Mouse (Mus musculus) limb, embryonic 10.5 days (tissue): ENCODE measurements around the gene Limch1. TPM values are rescaled to one million over a fixed set of nuclear protein-coding genes. Genes with fewer than 3 reads are reported as not detected.

Experiments used
- DNase-seq: peaks from one replicate; pipeline ENCODE4 v3.0.0-alpha.2; 2017; ENCODE audit warnings: low spot score
- H3K27ac ChIP-seq: fragments of 300-500 bp; sonication (generic); 2 replicates; pipeline ENCODE4 v1.5.1; 2016; ENCODE audit warnings: mild to moderate bottlenecking
- H3K27me3 ChIP-seq: fragments of 300-500 bp; sonication (generic); 2 replicates; pipeline ENCODE4 v1.6.1; 2016; ENCODE audit warnings: low read depth, mild to moderate bottlenecking; ENCODE audit not compliant: poor library complexity, severe bottlenecking
- H3K36me3 ChIP-seq: fragments of 300-500 bp; sonication (generic); 2 replicates; pipeline ENCODE4 v1.6.1; 2016; ENCODE audit warnings: mild to moderate bottlenecking, moderate library complexity
- H3K4me1 ChIP-seq: fragments of 300-500 bp; sonication (generic); 2 replicates; pipeline ENCODE4 v1.6.1; 2016
- H3K4me3 ChIP-seq: fragments of 300-500 bp; sonication (generic); 2 replicates; pipeline ENCODE4 v1.5.1; 2016; ENCODE audit warnings: mild to moderate bottlenecking, moderate library complexity
- H3K9me3 ChIP-seq: fragments of 300-500 bp; sonication (generic); replicated peaks from 2 replicates; pipeline ENCODE4 v1.6.1; 2016; ENCODE audit warnings: mild to moderate bottlenecking
- WGBS: fragments of 180-500 bp; shearing (Covaris S2); methylation state at CpG from one replicate; pipeline ENCODE4 v1.1.7; 2016; 5-methylcytosine and 5-hydroxymethylcytosine counted together
- polyA plus RNA-seq: library from polyadenylated mRNA; unstranded; fragments of >200 nt; fragmentation: Nextera tagmentation; extraction: Ambion mirVana; gene quantifications from 2 replicates; pipeline ENCODE4 v1.2.1, GENCODE M21; 2016

Limch1 gene
- polyA plus RNA-seq, 1 experiment from 2014 or later: 28.9 TPM

DNA sequence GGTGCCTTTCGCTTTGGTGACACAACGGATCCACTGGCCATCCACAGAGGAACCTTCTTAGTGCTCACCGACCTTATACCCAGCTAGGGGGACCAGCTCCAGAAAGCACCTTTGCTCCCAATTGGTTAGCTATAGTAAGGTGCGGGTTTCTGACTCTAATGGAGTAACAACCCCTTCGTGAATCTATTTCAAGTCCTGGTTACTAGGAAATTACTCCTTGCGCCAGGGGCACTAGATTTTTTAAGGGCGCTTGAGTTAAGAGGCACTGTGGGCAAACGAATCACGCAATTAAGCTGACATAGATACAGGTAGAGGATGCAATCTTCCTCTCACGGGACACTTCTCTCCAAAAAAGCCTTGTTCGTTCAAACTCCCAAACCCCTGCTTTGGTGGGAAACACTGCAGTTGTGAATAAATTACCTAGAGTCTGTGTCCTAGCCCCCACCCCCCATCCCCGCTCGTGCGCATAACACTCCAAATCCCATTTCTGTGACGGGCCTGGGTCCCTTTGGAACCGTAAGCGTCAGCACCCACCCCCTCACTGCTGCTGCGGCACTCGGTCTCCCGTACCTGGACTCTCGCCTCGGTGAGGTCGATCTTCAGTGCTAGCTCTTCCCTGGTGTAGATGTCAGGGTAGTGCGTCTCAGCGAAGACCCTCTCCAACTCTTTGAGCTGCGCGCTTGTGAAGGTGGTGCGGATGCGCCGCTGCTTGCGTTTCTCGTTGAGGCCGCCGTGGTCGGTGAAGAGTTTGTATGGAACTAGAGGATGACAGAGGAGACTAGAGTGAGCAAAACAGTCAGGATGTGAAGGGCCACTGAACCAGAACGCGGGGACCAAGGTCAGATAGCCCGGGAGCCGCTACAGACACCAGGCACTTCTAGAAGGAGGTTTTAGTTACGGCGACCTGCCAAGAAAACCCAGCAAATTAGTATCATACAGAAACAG lies 351.8 kb downstream of the Limch1 start:
- Histone ChIP-seq H3K4me3 (no peak overlapping the region), H3K36me3 (no peaks in the 10 kb centered on the region), H3K9me3 (no peaks in the 10 kb centered on the region), H3K4me1 (peaks cover 29% of the 10 kb centered on the region), H3K27me3 (peaks cover 100% of the 10 kb centered on the region), H3K27ac (no peak overlapping the region)
- DNase-seq: peak; percentile 63
- WGBS: 1% methylated on average over 41 of the region's 41 CpGs

DNA sequence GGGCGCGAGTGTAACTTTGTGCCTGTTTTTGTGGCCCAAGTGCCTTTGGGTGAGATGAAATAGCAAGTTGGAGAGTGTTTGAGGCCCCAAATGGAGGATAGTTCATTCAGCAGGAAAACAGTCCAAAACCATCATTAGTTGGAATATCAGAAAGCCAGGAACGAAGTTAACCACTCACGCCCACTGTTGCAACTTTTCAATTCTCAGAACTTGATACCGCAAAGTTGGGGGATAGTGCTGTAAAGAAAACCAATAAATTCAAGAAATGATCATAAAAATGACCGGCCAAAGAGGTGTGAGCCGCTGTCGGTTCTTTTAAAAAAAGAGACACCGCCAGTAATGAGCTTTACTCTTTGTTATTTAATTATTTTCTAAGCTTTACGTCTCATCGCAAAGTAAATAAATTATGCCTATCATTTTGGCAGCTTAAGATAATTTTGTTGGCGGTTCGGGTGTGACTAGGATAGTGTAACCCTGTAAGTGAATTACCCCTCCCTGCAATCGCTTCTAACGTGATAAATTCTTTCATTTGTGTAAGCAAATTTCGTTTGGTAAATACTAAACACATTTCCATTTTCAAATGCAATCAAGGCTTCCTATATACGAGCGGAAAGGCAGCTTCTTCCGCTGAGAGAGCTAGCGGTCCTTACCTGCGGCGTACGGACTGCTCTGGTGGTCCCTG lies 352.6 kb downstream of the Limch1 start:
- H3K27ac ChIP-seq: no peak overlapping the region
- no peaks in the 10 kb centered on the region for H3K9me3 ChIP-seq
- WGBS: 1% methylated on average over 23 of the region's 23 CpGs
- peaks cover 100% of the 10 kb centered on the region for H3K27me3 ChIP-seq
- no peak for DNase-seq
- H3K4me3 ChIP-seq: no peak overlapping the region
- no peaks in the 10 kb centered on the region for H3K36me3 ChIP-seq
- peaks cover 29% of the 10 kb centered on the region for H3K4me1 ChIP-seq

- DNase-seq: peak; percentile 64
- Histone ChIP-seq H3K9me3 (no peaks in the 10 kb centered on the region), H3K4me1 (peaks cover 29% of the 10 kb centered on the region), H3K36me3 (no peaks in the 10 kb centered on the region), H3K4me3 (no peak within 1 kb of the TSS), H3K27ac (no peak within 1 kb of the TSS), H3K27me3 (peaks cover 100% of the 10 kb centered on the region)
- 1% methylated on average over 16 of the region's 16 CpGs for WGBS
Measured at GRCm38 (mm10) chr5:67098733-67099323, 353.2 kb downstream of the Limch1 start, which contains the start of gene Phox2b. Gene Phox2b, minus strand, starts transcription at chr5:67099301.

- Histone ChIP-seq H3K27me3 (peaks cover 100% of the 10 kb centered on the region), H3K27ac (no peak overlapping the region), H3K4me3 (no peak overlapping the region), H3K36me3 (no peaks in the 10 kb centered on the region), H3K4me1 (peaks cover 29% of the 10 kb centered on the region), H3K9me3 (no peaks in the 10 kb centered on the region)
- peak; percentile 69 for DNase-seq
- WGBS: under 1% methylated on average over 32 of the region's 32 CpGs
Measured at GRCm38 (mm10) chr5:67099393-67100271, 354.0 kb downstream of the Limch1 start.

DNA sequence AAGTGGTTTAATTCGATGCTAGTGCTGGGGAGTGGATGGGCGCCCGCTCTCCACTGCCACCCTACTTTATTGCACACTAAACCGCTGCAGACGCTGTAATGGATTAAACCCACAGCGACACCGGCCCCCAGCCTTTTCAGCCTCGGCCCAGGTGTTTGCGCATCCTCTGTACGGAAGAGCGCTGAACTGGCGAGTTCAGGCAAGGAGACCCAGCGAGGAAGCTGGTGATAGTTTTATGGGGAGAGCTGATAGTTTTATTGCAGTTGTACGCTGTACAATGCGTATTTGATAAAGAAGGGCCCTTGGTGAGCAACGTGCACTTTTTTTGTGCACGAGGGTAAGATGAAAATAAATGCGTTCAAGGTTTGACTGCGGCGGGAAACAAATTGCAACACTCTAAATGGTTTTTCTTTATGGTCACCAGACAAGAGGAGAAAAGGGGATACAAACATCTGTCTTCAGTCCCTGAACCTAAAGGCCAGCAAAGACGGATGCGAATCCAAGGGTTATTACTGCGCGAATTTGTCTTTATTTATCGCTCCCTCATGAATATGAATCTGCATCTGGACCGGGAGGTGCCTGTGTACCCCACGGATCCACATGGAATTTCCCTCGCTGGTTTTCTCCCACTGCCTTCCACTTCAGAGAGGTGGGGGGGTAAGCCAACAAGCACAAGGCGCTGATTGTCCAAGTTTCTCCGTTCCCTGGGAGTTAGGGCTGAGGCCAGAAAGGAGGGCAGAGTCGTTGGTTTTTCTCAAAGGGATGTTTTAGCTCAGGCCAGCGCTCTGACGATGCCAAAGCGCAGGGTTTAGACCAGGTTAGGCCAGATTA lies 355.2 kb downstream of the Limch1 start:
- DNase-seq: peak; percentile 68
- WGBS: 2% methylated on average over 34 of the region's 34 CpGs

DNA sequence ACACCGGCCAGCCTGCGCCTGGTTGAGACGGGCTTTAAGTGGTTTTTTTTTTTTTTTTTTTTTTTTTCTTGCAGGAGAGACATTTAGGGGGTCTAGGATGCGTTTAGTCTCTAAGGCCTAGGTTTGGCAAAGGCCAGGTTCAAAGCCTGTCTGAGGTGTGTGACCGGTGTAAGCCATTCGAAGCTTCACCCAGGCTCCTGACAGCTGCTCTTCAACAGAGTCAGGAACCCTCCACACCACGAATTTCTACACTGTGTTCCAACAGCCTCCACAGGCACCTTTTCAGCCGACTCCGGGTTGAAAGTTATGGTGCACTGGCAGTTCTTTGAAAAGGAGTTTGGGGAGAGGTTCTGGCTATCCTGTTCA lies 355.8 kb downstream of the Limch1 start:
- Histone ChIP-seq H3K27me3 (peaks cover 100% of the 10 kb centered on the region), H3K36me3 (no peaks in the 10 kb centered on the region), H3K4me3 (no peak overlapping the region), H3K27ac (no peak overlapping the region), H3K9me3 (no peaks in the 10 kb centered on the region), H3K4me1 (peaks cover 18% of the 10 kb centered on the region)
- no peak for DNase-seq
- 2% methylated on average over 9 of the region's 9 CpGs for WGBS

More for the DNA sequence above, 355.2 kb downstream of the Limch1 start:
- Histone ChIP-seq H3K27ac (no peak overlapping the region), H3K27me3 (peaks cover 100% of the 10 kb centered on the region), H3K4me3 (no peak overlapping the region), H3K36me3 (no peaks in the 10 kb centered on the region), H3K4me1 (peaks cover 24% of the 10 kb centered on the region), H3K9me3 (no peaks in the 10 kb centered on the region)

- no peak overlapping the region for H3K27ac ChIP-seq
- 2% methylated on average over 28 of the region's 28 CpGs for WGBS
- peaks cover 17% of the 10 kb centered on the region for H3K4me1 ChIP-seq
- no peaks in the 10 kb centered on the region for H3K36me3 ChIP-seq
- H3K9me3 ChIP-seq: no peaks in the 10 kb centered on the region
- H3K4me3 ChIP-seq: no peak overlapping the region
- peaks cover 99% of the 10 kb centered on the region for H3K27me3 ChIP-seq
- peak; percentile 60 for DNase-seq
Measured at GRCm38 (mm10) chr5:67101793-67102600, 356.4 kb downstream of the Limch1 start.

GRCm38 (mm10) chr5:67103016-67103415 lies 357.4 kb downstream of the Limch1 start:
- H3K4me3 ChIP-seq: no peak overlapping the region
- H3K9me3 ChIP-seq: no peaks in the 10 kb centered on the region
- no peak for DNase-seq
- no peak overlapping the region for H3K27ac ChIP-seq
- H3K27me3 ChIP-seq: peaks cover 96% of the 10 kb centered on the region
- H3K4me1 ChIP-seq: peaks cover 17% of the 10 kb centered on the region
- WGBS: 7% methylated on average over 3 of the region's 3 CpGs
- H3K36me3 ChIP-seq: no peaks in the 10 kb centered on the region

- H3K27ac ChIP-seq: no peak overlapping the region
- no peak overlapping the region for H3K4me3 ChIP-seq
- no peaks in the 10 kb centered on the region for H3K9me3 ChIP-seq
- H3K27me3 ChIP-seq: peaks cover 83% of the 10 kb centered on the region
- no peak for DNase-seq
- H3K4me1 ChIP-seq: peaks cover 8% of the 10 kb centered on the region
- 86% methylated on average over 2 of the region's 2 CpGs for WGBS
- H3K36me3 ChIP-seq: no peaks in the 10 kb centered on the region
Measured at GRCm38 (mm10) chr5:67106261-67106660, 360.6 kb downstream of the Limch1 start.
